Mouse (Mus musculus) T-helper 17 cell (primary cell): Measurements from ENCODE around the gene Hspa1b.
"Not testable (repeated sequence)": the region's sequence is repeated elsewhere in the genome, so short reads cannot be mapped to it uniquely, and the experiment has no call there.

Experiments
- in situ Hi-C, 2 experiments: fragments of 300-600 bp; cut with MboI, MseI; formaldehyde crosslinking; loops; 1 replicate in 1 of 2; 2 replicates in 1 of 2; pipeline ENCODE4 v1.15.1; 2025; ENCODE audit warnings: high pct_unique_total_duplicates in 2 of 2

Hspa1b gene

GRCm38 (mm10) chr17:34959130-34959778, at the start of gene Hspa1b:
Gene Hspa1b (minus strand): TSS chr17:34959238.
- in situ Hi-C loops = not testable (repeated sequence)

GRCm38 (mm10) chr17:35007387-35007991, 48.5 kb upstream of the Hspa1b start:
- in situ Hi-C loops = loop anchor here in 1 of 2 experiments (10.0 kb wide), 1 partner anchor 227 kb away; the partner anchor contains the start of genes Atp6v1g2 and Nfkbil1

- in situ Hi-C loops = loop anchor here in 1 of 2 experiments (10.0 kb wide), 1 partner anchor 229 kb away; the partner anchor contains the start of genes Atp6v1g2 and Nfkbil1
Measured at GRCm38 (mm10) chr17:35005902-35006301, 46.9 kb upstream of the Hspa1b start.

- in situ Hi-C loops = loop anchor here in 1 of 2 experiments (10.0 kb wide), 1 partner anchor 230 kb away; the partner anchor contains the start of genes Atp6v1g2 and Nfkbil1
Measured at GRCm38 (mm10) chr17:35005158-35005557, 46.1 kb upstream of the Hspa1b start.

GRCm38 (mm10) chr17:35004075-35004717, 45.2 kb upstream of the Hspa1b start:
- in situ Hi-C loops = loop anchor here (5.0 to 10.0 kb wide), 2 partner anchors 231 to 238 kb away; partner anchors contain the start of genes Atp6v1g2 (in 1 of the 2), Ddx39b (in 1 of the 2) and Nfkbil1 (in 1 of the 2)

- in situ Hi-C loops = loop anchor here (5.0 to 10.0 kb wide), 2 partner anchors 232 to 239 kb away; partner anchors contain the start of genes Atp6v1g2 (in 1 of the 2), Ddx39b (in 1 of the 2) and Nfkbil1 (in 1 of the 2)
Measured at GRCm38 (mm10) chr17:35003022-35003838, 44.2 kb upstream of the Hspa1b start.

- in situ Hi-C loops = loop anchor here (5.0 to 10.0 kb wide), 2 partner anchors 232 to 240 kb away; partner anchors contain the start of genes Atp6v1g2 (in 1 of the 2), Ddx39b (in 1 of the 2) and Nfkbil1 (in 1 of the 2)
Measured at GRCm38 (mm10) chr17:35002153-35002865, 43.3 kb upstream of the Hspa1b start.

GRCm38 (mm10) chr17:35001452-35002152, 42.6 kb upstream of the Hspa1b start:
- in situ Hi-C loops = loop anchor here (5.0 to 10.0 kb wide), 2 partner anchors 233 to 241 kb away; partner anchors contain the start of genes Atp6v1g2 (in 1 of the 2), Ddx39b (in 1 of the 2) and Nfkbil1 (in 1 of the 2)

GRCm38 (mm10) chr17:35000717-35001451, 41.8 kb upstream of the Hspa1b start, which contains the start of gene Vars:
Gene Vars (plus strand): TSS chr17:35000987.
- in situ Hi-C loops = loop anchor here (5.0 to 10.0 kb wide), 2 partner anchors 234 to 241 kb away; partner anchors contain the start of genes Atp6v1g2 (in 1 of the 2), Ddx39b (in 1 of the 2) and Nfkbil1 (in 1 of the 2)

GRCm38 (mm10) chr17:34999871-35000716, 41.1 kb upstream of the Hspa1b start:
- in situ Hi-C loops = loop anchor here (5.0 to 10.0 kb wide), 2 partner anchors 235 to 242 kb away; partner anchors contain the start of genes Atp6v1g2 (in 1 of the 2), Ddx39b (in 1 of the 2) and Nfkbil1 (in 1 of the 2)

- in situ Hi-C loops = no loop called here
Measured at GRCm38 (mm10) chr17:34998526-34999430, 39.7 kb upstream of the Hspa1b start.

GRCm38 (mm10) chr17:34997142-34997483, 38.1 kb upstream of the Hspa1b start:
- in situ Hi-C loops = no loop called here

GRCm38 (mm10) chr17:34996411-34997141, 37.5 kb upstream of the Hspa1b start:
- in situ Hi-C loops = no loop called here

- in situ Hi-C loops = not testable (repeated sequence)
Measured at GRCm38 (mm10) chr17:34995927-34996326, 36.9 kb upstream of the Hspa1b start.

GRCm38 (mm10) chr17:34995192-34995591, 36.2 kb upstream of the Hspa1b start:
- in situ Hi-C loops = not testable (repeated sequence)

GRCm38 (mm10) chr17:34994751-34995150, 35.7 kb upstream of the Hspa1b start:
- in situ Hi-C loops = no loop called here
